Mouse (Mus musculus) right cerebral cortex, adult 18-20 months (tissue): ENCODE results near the gene Slc17a5.
A peak's percentile ranks its signal among the peaks of the same experiment; 100 is the strongest.

Source experiments
- DNase-seq: peaks from one replicate; pipeline ENCODE4 v3.0.0; 2022; ENCODE audit warnings: mixed read lengths

Gene Slc17a5

DNA sequence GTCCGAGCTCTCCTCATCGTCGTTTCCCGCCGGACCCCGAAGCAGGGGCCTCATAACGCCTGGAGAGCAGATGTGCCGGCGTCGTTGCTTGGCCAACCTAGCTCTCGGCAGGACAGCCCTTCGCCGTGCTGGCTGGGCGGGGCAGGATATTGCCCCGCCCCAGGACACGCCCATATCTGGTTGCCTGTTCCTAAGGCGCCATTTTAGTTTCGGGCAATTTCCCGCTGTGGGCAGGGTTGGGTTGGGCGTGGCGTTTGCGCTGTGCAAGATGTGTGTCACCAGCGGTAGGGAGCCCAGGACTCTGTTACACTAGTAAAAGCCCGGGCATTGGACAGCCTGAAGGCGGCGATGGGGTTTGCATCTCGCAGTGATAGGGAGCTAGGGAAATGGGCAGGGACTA is at the start of gene Slc17a5:
Slc17a5 (minus strand) TSS at position 128 of the 400 bp plus-strand sequence.
- DNase-seq, result peak; percentile 93

DNA sequence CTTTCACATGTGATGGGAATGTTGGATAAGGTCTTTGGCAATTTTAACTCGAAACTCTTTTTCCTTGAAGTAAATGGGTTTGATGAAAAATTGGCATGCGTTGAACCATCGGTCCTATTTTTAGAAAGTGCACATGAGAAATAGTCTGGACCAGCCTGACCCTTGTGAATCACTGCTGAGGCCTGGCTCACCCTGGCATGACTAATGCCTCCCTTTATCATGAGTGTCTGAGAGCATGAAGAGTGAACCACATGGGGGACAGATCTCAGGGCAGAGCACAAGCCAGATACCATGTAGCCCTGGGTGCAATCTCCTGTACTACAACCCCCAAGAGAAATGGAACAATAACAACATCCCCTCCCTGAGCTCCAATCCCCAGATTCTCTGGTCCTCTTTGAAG is 46.1 kb upstream of the Slc17a5 start:
- no peak for DNase-seq

DNA sequence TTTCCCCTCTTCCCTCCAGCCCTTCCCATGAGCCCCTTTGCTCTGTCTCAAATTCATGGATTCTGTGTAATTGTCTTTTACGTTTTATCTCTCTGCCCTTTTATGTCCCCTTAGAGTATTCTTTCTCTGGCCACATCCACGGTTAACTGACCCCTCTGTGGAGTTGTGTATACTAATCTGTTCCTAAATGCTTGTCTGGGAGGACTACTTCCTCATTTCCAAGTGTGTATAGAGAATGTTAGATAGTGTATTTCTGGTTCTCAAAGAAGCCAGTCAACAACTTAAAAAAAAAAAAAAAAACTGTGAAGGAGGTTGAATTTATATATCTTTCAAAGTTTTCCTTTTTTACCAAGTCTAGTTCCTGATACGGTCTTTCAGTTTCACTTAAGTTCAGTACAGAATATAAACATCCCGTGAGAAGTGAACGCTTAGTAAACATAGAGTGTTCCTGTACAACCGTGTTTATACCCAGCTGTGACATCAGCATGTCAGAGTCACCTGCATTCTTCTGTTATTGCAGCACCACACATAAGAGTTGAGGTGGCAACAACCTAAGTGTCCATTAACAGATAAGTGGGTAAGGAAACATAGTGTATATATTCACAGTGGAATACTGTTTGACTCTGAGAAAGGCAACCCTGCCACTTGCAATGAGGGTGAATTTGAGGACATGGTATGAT is 44.1 kb upstream of the Slc17a5 start:
- DNase-seq, result no peak

DNA sequence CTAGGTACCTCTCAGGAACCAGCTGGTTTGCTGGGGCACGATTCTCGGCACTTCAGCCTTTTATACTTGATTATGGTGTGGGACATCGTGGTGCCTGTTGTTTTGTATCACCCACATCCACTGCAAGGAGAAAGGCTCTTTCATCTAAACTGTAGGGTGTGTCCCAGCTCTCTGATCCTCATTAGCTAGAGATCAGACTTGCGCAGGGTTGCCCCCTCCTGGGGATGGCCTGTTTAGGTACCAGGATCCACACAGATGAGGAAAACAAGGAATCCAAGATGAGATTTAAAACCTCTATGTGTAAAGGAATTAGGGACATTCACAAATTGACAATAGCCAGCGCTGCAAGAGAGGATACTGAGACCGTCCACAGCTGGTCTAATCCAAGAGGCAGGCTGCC is 42.1 kb upstream of the Slc17a5 start:
- DNase-seq, result no peak

DNA sequence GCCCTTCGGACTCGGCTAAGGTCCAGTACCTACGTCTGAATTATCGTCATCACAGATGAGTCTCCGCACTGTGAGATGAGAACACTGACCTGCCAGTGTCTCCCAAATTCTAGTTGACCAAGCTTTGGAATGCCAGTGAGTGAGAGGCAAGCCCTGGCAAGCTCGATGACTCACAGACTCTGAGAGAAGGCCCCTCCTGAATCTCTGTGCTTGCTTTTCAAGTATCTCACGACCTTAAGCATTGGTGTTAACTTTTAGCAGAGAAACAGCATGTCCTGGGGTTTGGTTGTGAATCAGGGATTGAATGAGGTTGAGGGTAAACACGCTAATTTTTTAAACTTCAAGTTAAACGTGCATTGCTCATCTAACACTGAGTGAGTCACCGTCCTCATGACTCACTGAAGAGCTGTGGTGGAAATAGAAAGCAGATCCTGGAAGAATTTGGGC is 35.5 kb upstream of the Slc17a5 start:
- peak; percentile 52 for DNase-seq

DNA sequence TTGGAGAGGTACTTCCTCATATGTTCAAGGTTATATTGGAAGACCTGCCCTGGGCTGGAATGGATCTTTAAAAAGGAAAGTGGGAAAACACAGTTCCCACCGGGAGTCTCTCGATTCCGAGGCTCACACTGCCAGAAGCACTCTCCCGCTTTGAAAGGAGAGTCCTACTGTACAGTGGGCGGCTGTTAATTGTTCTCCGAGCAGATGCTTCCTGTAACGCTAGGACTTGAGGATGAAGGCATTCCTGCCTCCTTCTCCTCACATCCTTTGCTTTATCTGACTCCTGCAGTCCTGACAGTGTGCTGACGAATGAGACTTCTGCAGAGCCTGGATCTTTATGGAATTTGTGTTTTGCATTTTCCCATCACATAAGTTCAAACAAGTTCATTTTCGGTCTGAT is 31.4 kb upstream of the Slc17a5 start:
- DNase-seq, result no peak

DNA sequence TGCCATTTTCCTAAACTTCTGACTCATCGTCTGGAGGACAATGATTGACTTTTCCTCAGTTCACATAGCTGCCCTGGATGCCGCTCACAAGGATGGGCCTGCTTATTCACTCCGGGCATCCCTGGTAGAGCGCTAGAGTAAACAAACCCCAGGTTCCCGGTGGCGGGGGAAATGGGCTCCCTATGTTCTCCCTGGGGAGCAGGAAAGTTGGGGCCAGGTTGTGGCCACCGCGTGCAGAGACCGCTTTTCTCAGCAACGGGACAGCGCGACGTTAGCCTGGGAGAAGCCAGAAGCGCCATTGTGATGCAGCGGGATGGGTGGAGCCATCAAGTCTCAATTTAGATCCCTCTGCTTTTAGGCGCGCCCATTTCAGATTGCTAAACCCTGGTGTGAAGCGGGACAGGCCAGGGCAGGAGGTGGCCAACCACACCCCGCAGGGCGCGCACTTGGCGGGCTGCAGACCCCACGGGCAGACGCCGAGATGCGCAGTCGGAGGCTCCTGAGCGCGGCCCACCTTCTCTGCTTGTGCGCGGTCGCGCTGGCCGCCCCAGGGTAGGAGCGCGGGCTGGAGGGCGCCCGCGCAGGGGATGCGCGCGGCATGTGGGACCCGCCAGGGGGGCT is 27.7 kb upstream of the Slc17a5 start, which contains the start of gene Cd109:
Cd109 (plus strand) TSS at position 146 of the 621 bp plus-strand sequence.
- DNase-seq, result peak; percentile 17

DNA sequence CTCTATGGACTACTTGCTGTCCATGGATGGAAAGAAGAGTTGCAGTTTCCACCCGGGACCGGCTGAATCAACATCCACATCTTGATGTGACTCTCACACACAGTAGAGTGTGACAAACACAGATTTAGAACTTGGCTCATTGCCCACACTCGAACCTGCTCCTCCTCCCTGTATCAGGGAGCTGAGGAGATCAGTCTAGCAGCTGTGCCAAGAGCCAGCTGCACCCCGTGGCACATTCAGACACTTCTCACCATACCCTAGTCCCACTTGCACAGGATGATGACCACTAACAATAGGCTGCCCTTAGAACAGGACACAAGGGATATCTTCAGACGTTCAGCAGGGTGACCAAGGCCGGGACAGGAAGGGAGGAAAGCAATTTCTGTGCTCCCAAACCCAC is 26.4 kb upstream of the Slc17a5 start:
- DNase-seq, result peak; percentile 30

DNA sequence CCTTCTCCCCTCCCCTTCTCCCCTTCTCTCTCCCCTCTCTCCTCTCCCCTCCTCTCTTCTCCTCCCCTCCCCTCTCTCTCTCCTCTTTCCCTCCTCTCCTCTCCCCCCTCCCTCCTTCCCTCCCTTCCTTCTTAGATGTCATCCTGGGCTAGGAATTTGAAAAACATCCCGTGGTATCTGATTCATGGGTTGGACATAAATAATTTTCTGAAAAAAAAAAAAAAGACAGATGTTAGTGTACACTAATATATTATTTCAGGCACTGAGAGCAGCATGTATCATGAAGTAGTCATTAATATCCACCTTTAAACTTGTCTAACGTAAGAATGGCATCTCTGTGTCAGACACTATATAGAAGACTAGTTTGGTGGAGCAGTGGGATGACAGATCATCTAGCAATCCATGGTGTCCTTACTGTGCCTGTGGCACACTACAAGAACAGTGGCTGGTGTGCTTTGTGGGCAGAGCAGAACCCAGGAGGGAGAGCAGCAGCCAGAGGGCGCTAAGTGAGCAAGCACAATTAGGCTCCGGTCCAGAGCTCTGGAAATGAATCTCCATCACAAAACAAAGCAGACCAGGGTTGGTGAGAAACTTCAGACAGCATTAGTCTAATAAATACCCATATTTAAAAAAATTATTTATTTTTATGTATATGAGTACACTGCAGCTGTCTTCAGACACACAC is 13.3 kb upstream of the Slc17a5 start:
- no peak for DNase-seq

DNA sequence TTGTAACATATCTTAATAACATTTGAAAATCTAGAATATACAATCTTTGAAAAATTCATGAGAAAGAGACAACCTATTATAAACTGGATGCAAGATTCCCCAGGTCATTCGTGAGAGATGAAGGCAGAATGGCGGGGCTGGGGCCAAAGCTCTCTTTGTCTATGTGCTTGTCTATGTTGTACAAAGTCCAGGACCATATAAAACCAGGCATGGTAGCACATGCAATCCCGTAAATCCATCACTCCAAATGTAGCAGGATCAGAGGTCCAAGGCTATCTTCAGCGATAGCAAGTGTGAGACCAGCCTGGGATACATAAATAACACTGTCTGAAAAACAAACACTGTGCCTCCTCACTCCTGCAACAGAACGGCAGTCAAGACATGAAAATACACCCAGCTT is 12.1 kb upstream of the Slc17a5 start:
- no peak for DNase-seq

DNA sequence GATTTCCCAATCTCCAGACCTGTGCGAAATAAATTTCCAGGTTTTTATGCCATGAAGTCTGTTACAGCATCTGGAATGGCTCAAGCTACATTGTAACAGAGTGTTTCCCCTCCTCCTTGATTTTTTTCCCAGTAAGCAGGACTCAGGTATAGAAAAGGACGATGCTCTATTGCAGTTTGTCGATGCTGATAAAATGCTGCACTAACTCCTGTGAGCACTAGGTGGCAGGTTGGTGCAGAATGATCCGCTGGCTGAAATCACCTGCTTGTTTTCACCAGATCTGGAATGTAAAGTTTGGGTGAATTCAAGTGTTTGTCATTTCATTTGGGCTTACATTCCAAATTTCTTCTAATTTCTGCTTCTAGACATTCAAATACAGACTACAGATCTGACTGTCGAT is 9.0 kb upstream of the Slc17a5 start:
- peak; percentile 41 for DNase-seq

DNA sequence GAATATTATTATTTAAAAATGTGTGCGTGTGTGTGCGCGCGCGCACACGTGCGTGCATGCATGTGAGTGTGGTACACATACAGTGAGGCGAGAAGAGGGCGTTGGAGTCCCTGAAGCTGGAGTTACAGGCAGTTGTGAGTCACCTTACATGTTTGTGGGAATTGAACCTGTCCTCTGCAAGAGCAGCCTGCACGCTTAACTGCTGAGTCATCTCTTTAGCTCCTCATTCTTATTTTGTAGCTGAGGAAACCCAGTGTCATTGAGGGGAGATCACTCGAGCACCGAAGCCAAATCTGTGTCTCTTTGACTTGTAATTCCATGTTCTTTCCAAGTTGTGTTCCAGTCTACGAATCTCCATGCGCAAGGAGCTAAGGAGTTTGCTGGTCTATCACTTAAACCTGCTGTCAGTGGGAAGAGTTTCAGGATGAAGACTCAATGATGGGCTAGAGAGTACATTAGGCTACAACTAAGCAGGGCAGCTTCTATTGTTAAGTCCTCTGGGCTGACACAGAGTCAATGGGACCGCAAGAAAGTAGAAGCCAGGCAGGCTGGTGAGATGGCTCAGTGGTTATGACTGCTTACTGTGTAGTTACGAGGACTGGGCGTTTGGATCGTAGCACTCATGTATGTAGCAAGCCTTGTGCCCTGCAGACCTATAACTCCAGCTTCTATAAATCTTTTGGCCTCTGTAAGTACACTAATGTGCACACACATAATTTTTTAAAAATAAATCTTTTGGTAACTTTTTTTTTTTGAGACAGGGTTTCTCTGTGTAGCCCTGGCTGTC is 8.1 kb upstream of the Slc17a5 start:
- DNase-seq, result no peak

DNA sequence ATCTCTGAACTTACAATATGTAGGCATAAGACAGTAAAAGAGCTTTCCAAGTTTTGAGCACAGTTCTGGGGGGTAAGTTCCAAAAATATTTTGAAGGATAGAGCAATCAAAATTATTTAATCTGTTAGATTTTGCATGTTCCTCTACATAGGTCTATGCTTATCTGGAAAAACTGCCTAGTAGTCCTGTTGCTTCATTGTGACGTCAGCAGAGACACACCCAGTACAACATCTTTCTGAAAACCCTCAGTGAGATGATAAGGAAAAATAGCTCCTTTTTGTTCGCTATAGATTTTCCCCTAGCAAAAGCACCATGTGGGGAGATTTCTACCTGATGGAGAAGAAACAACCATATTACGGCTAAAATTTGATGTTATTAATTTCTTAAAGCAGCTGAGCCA is 7.4 kb upstream of the Slc17a5 start:
- DNase-seq, result no peak

DNA sequence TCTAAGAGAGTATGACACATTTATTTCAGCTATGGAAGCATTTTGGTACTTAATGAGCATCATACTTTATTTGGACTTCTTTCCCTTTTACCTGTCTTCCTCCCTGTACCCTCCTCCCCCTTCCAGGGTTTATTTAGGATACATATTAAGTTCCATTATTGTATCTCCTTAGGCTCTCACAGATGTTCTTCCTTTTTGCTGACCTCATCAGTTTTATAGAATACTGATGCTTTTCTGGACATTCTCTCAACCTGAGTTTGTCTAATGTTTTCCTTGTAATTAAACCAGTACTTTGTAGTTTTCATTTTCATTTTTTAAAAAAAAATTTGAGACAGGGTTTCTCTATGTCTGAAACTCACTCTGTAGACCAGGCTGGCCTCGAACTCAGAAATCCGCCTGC is 2.6 kb upstream of the Slc17a5 start:
- no peak for DNase-seq

DNA sequence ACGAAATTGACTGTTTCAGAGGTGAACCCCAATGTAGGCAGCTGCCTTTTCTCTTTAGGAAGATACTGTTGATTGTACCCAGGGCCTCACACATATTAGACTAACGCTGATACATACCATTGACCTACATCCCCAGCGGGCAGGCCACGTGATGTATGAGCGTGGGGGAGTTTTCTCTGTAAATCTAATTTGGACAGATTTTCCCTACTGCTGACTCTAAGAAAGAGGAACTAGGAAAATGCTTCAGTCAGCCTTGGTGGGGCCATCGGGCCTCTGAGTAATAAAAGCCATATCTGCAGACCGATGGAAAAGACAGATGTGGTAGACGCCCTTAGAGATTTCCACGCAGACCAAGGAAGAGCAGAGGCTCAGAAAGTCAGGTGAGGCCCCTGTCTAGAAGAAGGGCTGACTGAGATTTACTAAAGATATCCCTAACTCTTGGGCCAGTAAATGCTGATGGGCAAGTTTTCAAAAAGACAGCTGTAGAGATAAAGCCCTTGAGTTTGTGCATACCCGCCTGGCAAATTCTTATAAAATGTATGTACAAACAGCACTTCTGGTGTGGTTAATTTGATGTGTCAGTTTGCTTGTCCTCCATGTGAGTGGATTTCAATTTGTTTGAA is 681 bp upstream of the Slc17a5 start:
- DNase-seq, result peak; percentile 21

DNA sequence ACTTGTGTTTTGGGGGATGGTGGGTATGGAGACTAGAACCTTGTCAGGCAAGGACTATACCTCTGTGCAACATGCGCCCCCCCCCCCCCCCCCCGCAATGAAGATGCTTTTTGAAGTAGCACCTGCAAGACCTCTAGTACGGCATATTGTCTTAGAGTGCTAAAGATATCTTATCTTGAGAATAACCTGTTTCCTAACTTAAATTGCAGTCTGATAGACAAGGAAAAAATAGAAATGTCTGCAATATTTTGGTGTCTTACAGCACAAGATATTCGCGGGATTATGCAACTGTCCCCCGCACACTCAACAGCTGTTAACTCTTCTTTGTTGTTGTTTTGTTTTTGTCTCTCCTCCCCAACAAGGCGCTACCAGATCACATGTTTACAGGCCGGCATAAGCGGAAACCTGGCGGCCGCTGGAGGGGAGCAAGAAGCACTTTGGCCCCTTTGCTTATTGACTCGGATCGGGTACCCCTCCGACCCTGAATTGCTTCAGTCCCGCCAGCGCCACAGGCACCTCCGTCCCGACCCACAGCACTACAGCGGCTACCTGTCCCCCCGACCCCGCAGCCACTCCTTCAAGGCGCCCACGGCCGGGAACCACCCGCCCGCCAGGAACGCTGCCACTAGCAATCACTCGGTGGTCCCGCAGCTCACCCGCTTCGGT is 490 bp downstream of the Slc17a5 start:
- no peak for DNase-seq

DNA sequence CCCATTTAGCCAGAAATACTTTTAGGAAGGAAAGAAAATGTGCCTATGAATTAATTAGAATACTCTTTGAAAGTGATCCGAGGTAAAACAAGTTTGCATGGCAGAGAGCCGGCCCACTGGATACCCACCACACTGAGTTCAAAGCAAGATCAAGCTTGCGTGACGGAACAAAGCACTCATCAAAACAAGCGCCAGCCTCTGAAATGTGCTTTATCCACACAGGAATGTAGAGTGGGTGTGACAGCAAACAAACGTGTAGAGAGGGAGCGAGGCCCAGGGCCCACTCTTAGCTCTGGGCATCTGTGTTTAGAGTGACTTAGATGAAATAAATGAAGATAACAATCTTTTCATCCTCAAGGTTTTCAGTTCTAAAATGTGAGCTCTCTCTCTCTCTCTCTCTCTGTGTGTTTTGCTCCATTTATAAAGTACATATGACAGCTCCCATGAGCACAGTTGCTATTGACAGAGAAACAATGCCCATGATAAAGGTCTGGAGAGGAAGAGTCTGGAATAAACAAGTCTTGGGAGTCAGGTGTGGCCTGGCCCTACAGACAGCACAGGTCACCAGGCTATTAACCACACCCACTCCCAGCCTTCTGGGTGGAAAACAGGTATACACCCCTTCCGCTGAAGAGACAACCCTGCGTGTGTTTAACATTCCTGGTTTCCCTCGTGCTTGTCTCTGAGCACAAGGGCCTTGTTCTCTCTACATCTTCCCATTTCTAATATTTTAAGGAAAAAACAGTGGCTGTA is 8.0 kb downstream of the Slc17a5 start:
- no peak for DNase-seq

DNA sequence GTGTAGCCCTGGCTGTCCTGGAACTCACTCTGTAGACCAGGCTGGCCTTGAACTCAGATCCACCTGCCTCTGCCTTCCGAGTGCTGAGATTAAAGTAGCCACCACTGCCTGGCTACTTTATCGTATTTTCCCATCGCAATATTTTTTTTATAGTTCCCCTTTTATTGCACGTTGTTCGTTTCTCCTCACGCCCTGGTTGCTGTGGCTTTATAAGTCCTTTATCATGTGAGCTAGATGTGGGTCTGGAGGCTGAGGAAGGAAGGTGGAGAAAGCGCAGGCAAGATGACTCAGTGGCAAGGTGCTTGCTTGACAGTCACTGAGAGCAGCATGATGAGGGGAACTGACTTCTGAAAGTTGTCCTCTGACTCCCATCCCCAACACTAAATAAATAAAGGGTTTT is 9.0 kb downstream of the Slc17a5 start:
- no peak for DNase-seq

DNA sequence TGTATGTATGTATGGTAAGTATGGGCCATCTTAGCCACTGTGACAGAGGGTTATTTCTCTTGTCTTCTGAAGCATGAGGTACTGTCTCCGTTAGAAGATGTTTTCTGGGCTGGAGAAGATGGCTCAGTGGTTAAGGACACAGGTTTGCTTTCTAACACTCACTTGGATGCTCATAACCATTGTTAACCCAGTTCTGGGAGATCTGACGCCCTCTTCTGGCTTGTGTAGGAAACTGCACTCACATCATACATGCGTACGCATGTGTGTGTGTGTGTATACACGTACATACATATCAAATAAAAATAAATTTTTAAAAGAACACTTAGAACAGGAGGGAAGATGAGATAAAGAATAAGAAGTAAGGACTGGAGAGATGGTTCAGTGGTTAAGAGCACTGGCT is 11.4 kb downstream of the Slc17a5 start:
- no peak for DNase-seq

DNA sequence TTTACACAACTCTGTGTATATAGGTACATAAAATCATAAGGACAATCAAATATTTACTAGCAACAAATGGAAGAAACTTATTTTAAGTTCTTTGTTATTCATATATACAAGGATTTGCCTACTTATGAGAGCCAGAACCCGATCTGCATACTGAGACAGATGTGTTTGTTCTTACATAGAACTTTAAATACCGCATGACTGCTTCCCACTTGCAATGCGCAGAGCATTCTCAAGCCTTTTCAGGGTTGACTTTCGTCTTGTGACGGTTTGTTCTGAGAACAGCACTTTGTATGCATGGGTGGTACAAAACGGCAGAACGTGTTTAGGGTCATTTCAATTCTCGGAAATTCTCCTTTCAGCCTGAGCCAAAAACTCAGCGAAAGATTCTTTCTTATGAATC is 17.9 kb downstream of the Slc17a5 start:
- no peak for DNase-seq

DNA sequence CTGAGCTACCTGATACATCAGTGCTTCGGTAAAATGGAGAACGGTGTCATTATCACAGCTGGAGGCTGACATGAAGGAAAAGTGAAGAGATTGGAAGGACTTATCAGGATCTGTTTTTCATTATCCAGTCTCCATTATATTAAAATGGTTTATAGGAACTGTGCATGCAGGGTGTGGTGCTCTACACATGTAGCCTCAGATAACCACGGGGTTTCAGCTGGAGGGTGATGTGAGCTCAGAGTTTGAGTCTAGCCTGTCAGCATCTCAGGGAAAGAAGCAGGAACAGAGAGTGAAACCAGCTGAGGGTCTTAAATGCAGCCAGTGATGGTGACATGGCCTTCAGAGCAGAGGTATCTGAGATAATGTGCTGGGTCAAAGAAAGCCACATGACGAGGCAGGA is 28.4 kb downstream of the Slc17a5 start:
- no peak for DNase-seq
